Mouse (Mus musculus): ENCODE data around the gene Sema3f.

GRCm38 (mm10) chr9:107696106-107696479 lies 14.2 kb downstream of the Sema3f start:
- TF ChIP-seq CTCF (IDR thresholded peaks at IDR 0.05; ENCODE audit: control insufficient read depth, insufficient read depth, insufficient replicate concordance, low read depth, low read length) (no peak), POLR2A (IDR thresholded peaks at IDR 0.05; ENCODE audit: control insufficient read depth, low read depth, low read length) (no peak)
